ENCODE assay signal across 23 mouse cellular contexts in the genomic region with DNA sequence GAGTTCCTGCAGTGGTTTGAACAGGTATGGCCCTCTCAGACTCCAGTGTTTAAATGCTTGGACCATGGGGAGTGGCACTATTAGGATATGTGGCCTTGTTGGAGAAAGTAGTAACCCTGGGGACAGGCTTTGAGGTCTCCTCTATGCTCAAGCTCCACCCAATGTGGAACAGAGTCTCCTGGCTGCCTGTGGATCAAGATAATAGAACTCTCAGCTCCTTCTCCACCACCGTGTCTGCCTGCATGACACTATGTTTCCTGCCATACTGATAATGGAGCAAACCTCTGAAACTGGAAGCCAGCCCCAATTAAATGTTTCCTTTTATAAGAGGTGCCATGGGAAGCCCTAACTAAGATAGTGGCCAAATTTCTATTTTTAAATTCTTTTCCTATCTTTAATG.
"Had no signal": no experiment of that assay in that cellular context is flagged by ENCODE, and none has a peak within 500 bp of the region (broad histone marks: within the 10 kb centered on the region; RNA-seq: fewer than 3 reads in every experiment).

No protein-coding gene starts in this region.

- H3K9me3 ChIP-seq: limb, embryonic 12.5 days; limb, embryonic 15.5 days; lung, embryonic 15.5 days; midbrain, embryonic 12.5 days; midbrain, embryonic 15.5 days; neural tube, embryonic 12.5 days; neural tube, embryonic 15.5 days; stomach, embryonic 15.5 days had no signal

- H3K36me3 ChIP-seq: limb, embryonic 15.5 days; lung, embryonic 15.5 days; midbrain, embryonic 12.5 days; midbrain, embryonic 15.5 days; neural tube, embryonic 12.5 days; neural tube, embryonic 15.5 days; stomach, embryonic 15.5 days had no signal

- H3K9ac ChIP-seq: limb, embryonic 12.5 days; limb, embryonic 15.5 days; liver, embryonic 14.5 days; lung, embryonic 15.5 days; midbrain, embryonic 12.5 days; midbrain, embryonic 15.5 days; neural tube, embryonic 12.5 days; neural tube, embryonic 15.5 days; stomach, embryonic 15.5 days had no signal

- H3K27ac ChIP-seq: limb, embryonic 12.5 days; limb, embryonic 15.5 days; liver, embryonic 14.5 days; lung, embryonic 15.5 days; midbrain, embryonic 12.5 days; midbrain, embryonic 15.5 days; neural tube, embryonic 12.5 days; neural tube, embryonic 15.5 days; stomach, embryonic 15.5 days had no signal

- ATAC-seq: midbrain, embryonic 15.5 days had no signal

- DNase-seq: kidney, adult 11 months; kidney, adult 8-10 months; kidney, postnatal 14 days; kidney, postnatal 4 days; left cerebral cortex, postnatal 4 days; lung, adult 18-20 months; lung, postnatal 10 days; lung, postnatal 36 days; retina, postnatal 1 day; right cerebral cortex, postnatal 25 days; spleen, adult 18-20 months; thymus, adult 2 months; thymus, postnatal 14 days; thymus, postnatal 4 days had no signal

- H3K27me3 ChIP-seq: limb, embryonic 12.5 days; limb, embryonic 15.5 days; lung, embryonic 15.5 days; midbrain, embryonic 12.5 days; midbrain, embryonic 15.5 days; neural tube, embryonic 12.5 days; neural tube, embryonic 15.5 days; stomach, embryonic 15.5 days had no signal

- H3K4me2 ChIP-seq: limb, embryonic 12.5 days; limb, embryonic 15.5 days; lung, embryonic 15.5 days; midbrain, embryonic 12.5 days; midbrain, embryonic 15.5 days; neural tube, embryonic 12.5 days; neural tube, embryonic 15.5 days; stomach, embryonic 15.5 days had no signal

- H3K4me3 ChIP-seq: limb, embryonic 12.5 days; limb, embryonic 15.5 days; lung, embryonic 15.5 days; midbrain, embryonic 12.5 days; midbrain, embryonic 15.5 days; neural tube, embryonic 12.5 days; neural tube, embryonic 15.5 days; stomach, embryonic 15.5 days had no signal
